Mouse (Mus musculus) megakaryocyte, embryonic 14.5 days (primary cell): Measurements from ENCODE around the gene Ccnt2.

ENCODE experiments used
- FLI1 ChIP-seq: IDR thresholded peaks from 2 replicates; pipeline ENCODE4 v1.6.1; 2012; ENCODE audit warnings: low read length, inconsistent platforms, mixed read lengths
- GATA1 ChIP-seq: IDR thresholded peaks from 3 replicates; pipeline ENCODE4 v1.6.1; 2012; ENCODE audit warnings: mixed read lengths, low read length, inconsistent platforms, borderline replicate concordance

GRCm38 (mm10) chr1:127827325-127827724, 53.4 kb downstream of the Ccnt2 start:
- TF ChIP-seq GATA1 (no peak), FLI1 (no peak)
